Mouse (Mus musculus): ENCODE data around the gene Mrtfa. TPM values are rescaled to one million over a fixed set of nuclear protein-coding genes. Genes with fewer than 3 reads are reported as not detected.
A peak's percentile ranks its signal among the peaks of the same experiment; 100 is the strongest.

Mrtfa gene
- polyA plus RNA-seq, 1 experiment from 2014 or later = 29.7 TPM

DNA sequence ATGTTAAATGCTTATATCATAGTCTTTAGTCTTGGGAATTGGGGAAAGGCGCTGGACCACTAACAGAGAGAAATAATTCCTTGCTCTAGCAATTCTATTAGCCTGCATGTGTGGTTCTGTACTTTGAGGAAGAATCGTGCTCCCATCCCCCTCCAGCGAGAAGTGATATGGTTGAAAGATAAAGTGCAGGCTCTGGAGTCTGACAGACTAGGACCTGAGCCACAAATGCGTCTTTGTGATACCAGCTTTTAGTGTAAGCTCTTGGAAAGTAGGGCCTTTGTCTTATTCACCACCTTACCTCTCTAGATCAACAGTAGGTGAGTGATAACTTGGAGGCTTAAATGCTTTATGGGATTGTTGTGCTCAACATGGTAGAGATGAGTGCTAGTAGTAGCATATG lies 209.4 kb downstream of the Mrtfa start:
- H3K9me3 ChIP-seq = no peaks in the 10 kb centered on the region
- 89% methylated on average over 4 of the region's 4 CpGs for WGBS
- H3K36me3 ChIP-seq = no peaks in the 10 kb centered on the region
- no peak overlapping the region for H3K4me2 ChIP-seq
- H3K9ac ChIP-seq = no peak overlapping the region
- peaks cover 20% of the 10 kb centered on the region for H3K4me1 ChIP-seq (replicated peaks)
- no peaks in the 10 kb centered on the region for H3K27me3 ChIP-seq
- no peak for ATAC-seq (ENCODE audit: low FRiP score, low read depth)
- H3K4me3 ChIP-seq = no peak overlapping the region
- H3K27ac ChIP-seq (replicated peaks) = no peak overlapping the region

DNA sequence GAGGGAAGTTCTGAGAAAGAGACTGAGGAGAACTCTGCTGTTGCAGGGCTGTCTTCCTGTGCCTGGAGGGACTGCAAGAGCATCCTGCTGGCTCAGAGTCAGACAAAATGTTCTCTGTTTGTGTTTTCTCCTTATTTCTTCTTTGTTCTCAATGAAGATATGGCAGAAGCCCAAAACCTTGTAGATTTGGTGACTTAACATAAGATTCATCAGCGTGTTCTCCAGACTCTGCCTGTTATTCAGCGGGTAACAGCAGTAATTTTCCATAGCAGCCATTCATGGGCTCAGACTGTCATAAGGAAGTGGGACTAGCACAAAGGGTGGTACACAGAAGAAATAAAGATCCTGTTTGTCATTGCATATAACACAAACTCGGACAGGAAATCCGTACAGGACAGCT lies 210.9 kb downstream of the Mrtfa start:
- Histone ChIP-seq H3K9me3 (no peaks in the 10 kb centered on the region), H3K9ac (no peak overlapping the region), H3K27ac (replicated peaks) (no peak overlapping the region), H3K4me2 (no peak overlapping the region; the same call in 1 of the 2 replicates), H3K4me3 (no peak overlapping the region), H3K36me3 (no peaks in the 10 kb centered on the region), H3K4me1 (replicated peaks) (peaks cover 20% of the 10 kb centered on the region), H3K27me3 (no peaks in the 10 kb centered on the region)
- 77% methylated on average over 4 of the region's 4 CpGs for WGBS
- no peak for ATAC-seq (ENCODE audit: low FRiP score, low read depth)

DNA sequence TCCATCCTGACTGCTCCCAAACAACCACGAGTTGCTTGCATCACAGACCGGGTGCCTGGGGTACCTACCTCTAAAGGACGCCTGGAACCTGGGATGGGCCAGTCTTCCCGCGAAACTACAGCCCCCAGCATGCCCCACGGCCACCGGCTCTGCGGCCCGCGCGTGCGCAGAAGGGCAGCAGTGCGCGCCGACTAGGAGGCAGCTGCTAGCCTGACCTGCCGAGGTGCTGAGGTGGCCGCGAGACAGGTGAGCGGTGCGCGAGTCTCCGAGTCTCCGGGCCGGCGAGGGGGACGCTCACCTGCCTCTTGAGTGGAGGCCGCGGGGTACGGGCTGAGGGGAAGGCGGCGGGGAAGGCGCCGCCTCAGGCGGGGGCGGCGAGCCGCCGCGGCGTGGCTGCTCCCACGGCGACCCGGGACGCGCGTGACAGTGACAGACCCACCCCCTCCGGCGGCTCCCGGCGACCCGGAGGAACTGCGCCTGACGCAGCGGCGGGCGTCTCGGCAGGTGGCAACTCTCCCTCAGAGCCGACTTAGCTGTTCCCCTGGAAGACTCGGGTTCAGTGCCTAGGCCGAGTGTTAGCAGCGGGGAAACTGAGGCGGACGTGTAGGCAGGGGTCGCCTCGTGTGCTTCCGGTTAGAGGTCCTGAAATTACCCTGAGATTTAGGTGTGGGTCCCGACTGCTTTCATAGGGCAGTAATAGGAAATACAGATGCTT lies 212.8 kb downstream of the Mrtfa start, which contains the start of gene Sgsm3:
Gene Sgsm3 (plus strand): TSS at position 146 of the 715 bp plus-strand sequence.
- H3K27ac ChIP-seq (replicated peaks) = peak within 1 kb of the TSS; percentile 83
- peak within 1 kb of the TSS; percentile 73 for H3K9ac ChIP-seq
- under 1% methylated on average over 62 of the region's 67 CpGs for WGBS
- H3K4me2 ChIP-seq = peak within 1 kb of the TSS; percentile 62
- H3K27me3 ChIP-seq = no peaks in the 10 kb centered on the region
- no peaks in the 10 kb centered on the region for H3K9me3 ChIP-seq
- H3K4me3 ChIP-seq = peak within 1 kb of the TSS; percentile 74
- peak; percentile 93 for ATAC-seq (ENCODE audit: low FRiP score, low read depth)
- no peaks in the 10 kb centered on the region for H3K36me3 ChIP-seq
- peaks cover 20% of the 10 kb centered on the region for H3K4me1 ChIP-seq (replicated peaks)

DNA sequence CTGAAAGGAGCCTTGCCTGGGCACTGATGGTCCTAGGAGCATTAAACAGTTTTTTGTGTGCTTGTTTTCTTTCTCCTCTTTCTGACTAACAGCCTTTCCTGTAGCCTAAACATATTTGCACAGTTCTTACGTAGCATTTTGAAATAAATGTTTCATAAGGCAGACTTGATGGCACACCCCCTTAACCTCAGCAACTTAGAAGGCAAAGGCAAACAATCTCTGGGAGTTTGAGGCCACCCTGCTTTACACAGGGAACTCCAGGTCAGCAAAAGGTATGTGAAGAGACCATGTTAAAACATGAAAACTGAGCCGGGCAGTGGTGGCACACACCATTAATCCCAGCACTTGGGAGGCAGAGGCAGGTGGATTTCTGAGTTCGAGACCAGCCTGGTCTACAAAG lies 214.9 kb downstream of the Mrtfa start:
- H3K9ac ChIP-seq = no peak overlapping the region
- no peaks in the 10 kb centered on the region for H3K9me3 ChIP-seq
- H3K36me3 ChIP-seq = no peaks in the 10 kb centered on the region
- H3K27me3 ChIP-seq = no peaks in the 10 kb centered on the region
- 94% methylated on average over 3 of the region's 3 CpGs for WGBS
- H3K4me1 ChIP-seq (replicated peaks) = peaks cover 20% of the 10 kb centered on the region
- no peak overlapping the region for H3K4me2 ChIP-seq
- H3K27ac ChIP-seq (replicated peaks) = no peak overlapping the region
- ATAC-seq (ENCODE audit: low FRiP score, low read depth) = no peak
- H3K4me3 ChIP-seq = no peak overlapping the region

DNA sequence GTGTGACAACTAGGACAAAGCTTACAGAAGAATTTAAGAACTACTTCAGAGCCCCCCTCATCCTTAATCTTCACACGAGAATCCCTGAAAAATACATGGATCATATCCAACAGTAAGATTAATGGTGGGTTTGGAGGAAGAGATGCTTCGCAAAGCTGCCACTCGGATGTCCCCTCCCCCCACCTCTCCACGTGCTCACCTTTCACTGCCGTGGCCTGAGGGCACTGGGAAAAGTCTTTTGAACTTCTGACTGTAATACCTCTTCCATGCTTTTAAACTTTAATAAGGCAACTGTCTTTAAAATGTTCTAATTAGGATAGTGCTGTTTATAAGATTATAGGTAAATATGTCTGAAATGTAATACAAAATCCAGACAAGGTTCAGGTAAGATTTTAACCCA lies 216.2 kb downstream of the Mrtfa start:
- ATAC-seq (ENCODE audit: low FRiP score, low read depth) = no peak
- Histone ChIP-seq H3K4me2 (no peak overlapping the region), H3K9me3 (no peaks in the 10 kb centered on the region), H3K27ac (replicated peaks) (no peak overlapping the region), H3K36me3 (peaks cover 10% of the 10 kb centered on the region), H3K4me1 (replicated peaks) (peaks cover 14% of the 10 kb centered on the region), H3K4me3 (no peak overlapping the region), H3K9ac (no peak overlapping the region), H3K27me3 (no peaks in the 10 kb centered on the region)
- WGBS = 61% methylated on average over 5 of the region's 5 CpGs

DNA sequence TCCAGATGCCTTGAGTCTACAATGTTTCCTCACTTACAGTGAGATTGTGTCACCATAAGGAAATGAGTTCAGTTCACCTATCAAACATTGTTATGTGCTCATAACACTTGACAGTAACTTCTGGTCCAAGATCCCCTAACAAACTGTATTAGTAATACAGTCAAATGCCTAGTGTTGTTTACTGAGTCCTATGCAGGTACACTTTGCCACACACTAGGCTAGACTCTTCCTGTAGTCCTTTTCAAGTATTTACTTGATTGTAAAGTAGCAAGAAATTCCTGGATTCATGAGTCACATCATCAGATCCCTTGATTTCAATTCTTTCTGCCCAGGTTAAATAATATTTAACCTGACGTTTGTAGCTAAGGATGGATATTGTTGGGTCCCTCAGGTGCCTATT lies 221.2 kb downstream of the Mrtfa start:
- Histone ChIP-seq H3K9me3 (no peaks in the 10 kb centered on the region), H3K27ac (replicated peaks) (no peak overlapping the region), H3K4me2 (no peak overlapping the region), H3K4me3 (no peak overlapping the region), H3K36me3 (peaks cover 51% of the 10 kb centered on the region), H3K4me1 (replicated peaks) (no peaks in the 10 kb centered on the region), H3K9ac (no peak overlapping the region), H3K27me3 (no peaks in the 10 kb centered on the region)
- no peak for ATAC-seq (ENCODE audit: low FRiP score, low read depth)
- WGBS = 95% methylated on average over 1 of the region's 1 CpGs

Other genes with a start within 250 kb of the Mrtfa start
- 113 and 115 TPM in 2 replicates for gene Adsl, start 242.3 kb downstream of the Mrtfa start, polyA plus RNA-seq (2015; fragmentation: Nextera tagmentation; extraction: Ambion mirVana)
- 61.3 and 73.9 TPM in 2 replicates for gene Sgsm3, start 213.0 kb downstream of the Mrtfa start, polyA plus RNA-seq (2015; fragmentation: Nextera tagmentation; extraction: Ambion mirVana)
- 5.6 and 5.7 TPM in 2 replicates for gene Mchr1, start 44.7 kb upstream of the Mrtfa start, polyA plus RNA-seq (2015; fragmentation: Nextera tagmentation; extraction: Ambion mirVana)
- 123 and 125 TPM in 2 replicates for gene Slc25a17, start 170.1 kb upstream of the Mrtfa start, polyA plus RNA-seq (2015; fragmentation: Nextera tagmentation; extraction: Ambion mirVana)
- 185 and 196 TPM in 2 replicates for gene St13, start 209.3 kb upstream of the Mrtfa start, polyA plus RNA-seq (2015; fragmentation: Nextera tagmentation; extraction: Ambion mirVana)
- gene Xpnpep3, start 209.4 kb upstream of the Mrtfa start, polyA plus RNA-seq (2015; fragmentation: Nextera tagmentation; extraction: Ambion mirVana) = 8.6 and 9.9 TPM in 2 replicates
- 1.3 and 1.9 TPM in 2 replicates for gene Dnajb7, start 217.5 kb upstream of the Mrtfa start, polyA plus RNA-seq (2015; fragmentation: Nextera tagmentation; extraction: Ambion mirVana)